Mouse (Mus musculus) gonadal fat pad, adult 2 months (tissue): ENCODE data around the gene Hist1h2bm. TPM values are rescaled to one million over a fixed set of nuclear protein-coding genes. Genes with fewer than 3 reads are reported as not detected.
"Not testable (repeated sequence)": the region's sequence is repeated elsewhere in the genome, so short reads cannot be mapped to it uniquely, and the experiment has no call there.

Experiments used
- DNase-seq: peaks from one replicate; pipeline ENCODE4 v3.0.0-alpha.2; 2012; ENCODE audit warnings: low read depth
- polyA plus RNA-seq: library from polyadenylated mRNA; depleted of rRNA; stranded (reverse); fragments of >200 nt; gene quantifications from 2 replicates; pipeline ENCODE4 v1.2.3, GENCODE M21; 2012

Hist1h2bm gene
- polyA plus RNA-seq, 1 experiment: 0.65 TPM

DNA sequence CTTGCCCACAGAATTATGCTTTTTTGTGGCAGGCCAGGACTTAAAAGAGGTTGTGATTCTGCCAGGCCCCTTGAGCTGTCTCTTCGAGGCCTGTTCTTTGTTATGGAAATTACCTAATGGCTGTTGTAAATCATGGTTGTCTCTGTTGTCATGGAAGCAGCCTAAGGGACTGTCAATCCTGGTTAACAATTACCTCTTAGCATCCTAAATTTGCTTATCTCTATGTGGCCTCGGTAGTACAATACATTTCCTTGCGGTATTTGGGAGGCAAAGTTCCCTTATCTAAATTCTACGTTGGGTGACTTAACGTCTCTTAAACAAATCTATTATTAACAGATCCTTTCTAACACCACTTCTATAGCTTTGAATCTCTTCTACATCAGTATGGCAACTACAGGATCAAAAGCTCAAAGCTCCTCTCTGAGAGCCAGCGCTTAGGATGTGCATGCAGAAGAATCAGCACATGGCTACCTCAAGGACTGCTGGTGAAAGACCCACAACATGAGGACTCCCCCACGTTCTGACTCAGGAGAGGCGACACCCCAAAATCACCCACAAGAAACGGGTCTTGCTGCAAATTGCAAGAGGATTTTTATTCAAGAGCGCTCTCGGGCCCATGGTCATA, 6.2 kb downstream of the Hist1h2bm start:
- no peak for DNase-seq

DNA sequence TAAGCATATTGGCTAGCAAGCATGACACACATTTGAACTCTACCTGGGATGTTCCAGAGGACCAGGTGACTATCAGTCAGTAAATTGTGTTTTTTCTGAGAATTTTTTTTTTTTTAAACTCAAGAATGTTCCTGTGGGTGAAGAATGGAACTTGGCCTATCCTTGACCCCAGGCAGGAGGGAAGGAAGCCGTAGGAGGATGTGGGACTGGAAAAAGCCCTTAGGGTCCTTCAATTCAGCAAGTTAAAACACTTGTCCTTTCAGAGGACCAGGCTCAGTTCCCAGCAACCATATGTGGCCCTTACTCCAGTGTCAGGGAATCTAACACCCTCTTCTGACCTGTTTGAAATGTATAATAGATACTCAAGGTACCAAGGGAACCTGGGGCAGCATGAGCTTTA, 7.7 kb downstream of the Hist1h2bm start:
- no peak for DNase-seq

DNA sequence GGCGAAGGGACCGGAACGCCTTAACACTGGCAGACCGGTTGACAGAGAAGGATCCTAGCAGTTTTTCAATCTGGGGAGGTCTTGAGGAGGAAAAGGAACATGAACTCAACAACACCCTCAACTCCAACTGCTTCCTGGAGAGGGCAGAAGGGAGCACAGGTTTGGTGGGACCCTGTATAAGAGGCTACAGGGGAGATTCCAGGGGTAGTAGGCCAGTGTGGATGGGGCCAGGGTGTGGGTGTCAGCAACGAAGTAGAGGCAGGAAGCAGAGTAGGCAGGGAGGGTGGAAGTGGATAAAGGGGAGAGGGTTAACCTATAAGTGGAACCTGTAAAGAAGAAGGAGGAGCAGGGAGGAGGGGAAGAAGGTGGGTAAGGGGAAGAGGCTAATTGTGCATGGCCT, 11.6 kb downstream of the Hist1h2bm start:
- DNase-seq: no peak

DNA sequence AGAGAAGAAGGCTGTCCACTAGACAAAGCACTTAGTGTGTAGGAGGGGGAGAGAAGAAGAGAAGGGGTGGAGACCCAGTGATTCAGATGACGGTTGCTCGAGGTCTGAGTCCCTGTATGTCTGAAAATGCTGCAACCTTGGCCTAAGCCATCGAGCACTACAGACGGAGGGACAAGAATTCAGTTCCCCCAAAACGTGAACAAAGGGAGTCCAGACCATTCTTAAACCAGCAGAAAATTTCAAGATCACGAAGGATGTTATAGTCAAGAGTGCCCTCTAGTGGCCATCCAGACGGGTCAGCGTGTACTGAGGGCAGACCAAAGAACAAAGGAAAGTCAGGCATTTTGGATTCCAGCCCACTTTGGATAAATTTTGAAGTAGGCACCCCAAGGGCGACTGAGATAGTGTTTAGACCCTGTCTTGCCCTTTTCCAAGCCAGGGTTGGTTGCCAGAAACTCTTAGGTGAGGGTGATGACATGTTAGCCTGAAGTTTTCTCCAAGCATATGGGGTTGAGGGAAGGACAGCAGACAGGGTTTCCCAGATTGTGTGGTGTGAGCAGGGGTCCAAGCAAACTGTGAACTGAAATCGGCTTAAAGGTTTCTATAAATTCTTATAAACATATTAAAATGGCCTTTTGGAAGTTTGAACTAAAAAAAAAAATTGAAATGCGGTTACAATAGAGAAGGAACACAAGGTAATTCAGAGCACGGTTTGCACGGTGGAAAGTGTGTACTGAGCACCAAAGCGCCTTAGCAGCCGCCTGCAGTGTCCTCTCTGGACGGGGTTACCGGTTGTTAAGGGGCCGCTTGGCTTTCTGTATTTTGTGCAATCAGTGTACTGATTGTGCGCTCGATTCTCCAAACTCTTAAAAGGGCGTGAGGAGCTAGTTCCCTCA, 12.4 kb downstream of the Hist1h2bm start:
- DNase-seq: no peak

DNA sequence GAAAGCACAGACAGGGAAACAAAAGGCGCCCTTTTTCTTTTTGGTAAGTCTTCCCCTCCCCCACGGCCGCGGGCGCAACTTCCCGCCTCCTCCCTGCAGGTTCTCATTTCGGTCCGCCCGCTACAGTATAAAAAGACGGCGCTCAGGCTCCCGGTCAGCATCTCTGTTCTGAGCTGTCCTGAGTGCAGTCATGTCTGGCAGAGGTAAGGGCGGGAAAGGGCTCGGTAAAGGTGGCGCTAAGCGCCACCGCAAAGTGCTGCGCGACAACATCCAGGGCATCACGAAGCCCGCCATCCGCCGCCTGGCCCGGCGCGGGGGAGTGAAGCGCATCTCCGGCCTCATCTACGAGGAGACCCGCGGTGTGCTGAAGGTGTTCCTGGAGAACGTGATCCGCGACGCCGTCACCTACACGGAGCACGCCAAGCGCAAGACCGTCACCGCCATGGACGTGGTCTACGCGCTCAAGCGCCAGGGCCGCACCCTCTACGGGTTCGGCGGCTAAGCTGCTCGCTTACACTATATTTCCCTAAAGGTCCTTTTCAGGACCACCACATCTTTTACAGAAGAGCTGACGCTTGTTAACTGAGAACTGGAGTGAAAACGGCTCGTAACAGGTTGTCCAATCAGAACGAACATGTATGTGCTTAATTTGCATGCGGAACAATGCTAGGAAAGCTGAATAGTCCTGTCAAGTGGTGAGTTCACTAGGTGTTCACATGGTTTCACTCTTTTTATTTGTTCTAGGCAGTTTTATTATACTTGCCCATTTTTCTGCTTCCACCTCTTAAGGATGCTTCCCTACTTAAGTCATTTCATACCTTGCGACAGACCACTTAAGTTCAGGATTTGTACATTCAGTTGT, 13.3 kb downstream of the Hist1h2bm start, which contains the start of gene Hist1h4j:
Gene Hist1h4j, plus strand, starts transcription at position 159 of the 862 bp plus-strand sequence.
- DNase-seq: not testable (repeated sequence)

DNA sequence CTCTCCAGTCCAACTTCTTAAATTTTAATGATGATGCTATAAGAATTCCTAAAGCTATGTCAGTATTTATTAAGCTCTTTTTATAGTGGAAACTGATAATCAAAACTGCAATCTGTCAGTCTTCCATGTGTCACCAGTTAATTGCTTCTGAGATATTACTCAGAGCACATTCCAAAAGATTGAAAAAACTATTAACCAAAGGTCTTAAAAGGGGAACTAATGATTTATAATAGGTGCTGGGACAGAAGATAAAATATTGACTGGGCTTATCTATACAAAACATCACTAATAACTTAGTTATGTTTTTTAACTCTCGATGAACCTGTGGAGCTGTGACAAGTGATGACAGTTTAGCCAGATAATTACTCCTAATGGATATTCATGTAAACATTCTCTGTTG, 23.2 kb downstream of the Hist1h2bm start:
- DNase-seq: no peak

DNA sequence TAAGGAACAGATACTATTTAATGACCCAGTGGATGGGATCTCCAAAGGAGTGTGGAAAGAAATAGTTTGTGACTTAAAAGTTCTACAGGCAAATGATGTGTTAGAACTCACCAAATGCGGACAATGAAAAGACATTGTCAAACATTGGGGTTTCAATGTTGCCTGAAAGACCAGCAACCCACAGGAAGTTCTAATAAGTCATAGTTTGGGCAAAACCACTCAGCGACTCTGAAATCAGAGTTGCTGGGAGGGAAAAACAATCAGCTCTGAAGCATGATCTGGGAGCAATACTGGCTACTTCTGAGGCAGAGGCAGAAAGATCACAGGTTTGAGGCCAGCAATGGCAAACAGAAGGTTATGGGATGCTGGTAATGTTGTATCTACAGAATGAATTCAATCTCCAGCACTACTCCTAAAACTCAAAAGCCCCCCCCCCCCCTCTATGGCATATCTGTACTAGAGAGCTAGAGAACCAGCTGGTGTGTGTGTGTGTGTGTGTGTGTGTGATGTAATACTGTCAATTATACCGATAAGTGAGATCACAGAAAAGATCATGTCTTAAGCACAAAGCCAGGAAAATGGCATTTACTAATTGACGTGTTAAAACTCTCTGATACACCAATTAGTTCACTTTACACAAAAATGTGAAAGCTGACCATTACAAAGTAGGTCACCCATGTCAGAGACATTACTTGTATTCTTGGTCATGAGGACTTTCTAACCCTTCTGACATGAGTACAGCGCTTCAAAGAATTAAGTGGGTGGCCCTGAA, 27.7 kb downstream of the Hist1h2bm start:
- DNase-seq: no peak

DNA sequence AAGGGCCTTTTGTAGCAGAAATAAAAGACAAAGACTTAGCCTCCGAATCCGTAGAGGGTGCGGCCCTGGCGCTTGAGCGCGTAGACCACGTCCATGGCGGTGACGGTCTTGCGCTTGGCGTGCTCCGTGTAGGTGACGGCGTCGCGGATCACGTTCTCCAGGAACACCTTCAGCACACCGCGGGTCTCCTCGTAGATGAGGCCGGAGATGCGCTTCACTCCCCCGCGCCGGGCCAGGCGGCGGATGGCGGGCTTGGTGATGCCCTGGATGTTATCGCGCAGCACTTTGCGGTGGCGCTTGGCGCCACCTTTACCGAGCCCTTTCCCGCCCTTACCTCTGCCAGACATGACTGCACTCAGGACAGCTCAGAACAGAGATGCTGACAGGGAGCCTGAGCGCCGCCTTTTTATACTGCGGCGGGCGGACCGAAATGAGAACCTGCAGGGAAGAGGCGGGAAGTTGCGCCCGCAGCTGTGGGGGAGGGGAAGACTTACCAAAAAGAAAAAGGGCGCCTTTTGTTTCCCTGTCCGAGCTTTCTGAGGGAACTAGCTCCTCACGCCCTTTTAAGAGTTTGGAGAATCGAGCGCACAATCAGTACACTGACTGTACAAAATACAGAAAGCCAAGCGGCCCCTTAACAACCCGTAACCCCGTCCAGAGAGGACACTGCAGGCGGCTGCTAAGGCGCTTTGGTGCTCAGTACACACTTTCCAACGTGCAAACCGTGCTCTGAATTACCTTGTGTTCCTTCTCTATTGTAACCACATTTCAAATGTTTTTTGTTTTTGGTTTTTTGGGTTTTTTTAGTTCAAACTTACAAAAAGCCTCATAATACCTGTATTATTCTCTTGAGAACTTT, 28.5 kb downstream of the Hist1h2bm start, which contains the start of gene Hist1h4k:
Gene Hist1h4k, minus strand, starts transcription at position 347 of the 859 bp plus-strand sequence.
- not testable (repeated sequence) for DNase-seq

DNA sequence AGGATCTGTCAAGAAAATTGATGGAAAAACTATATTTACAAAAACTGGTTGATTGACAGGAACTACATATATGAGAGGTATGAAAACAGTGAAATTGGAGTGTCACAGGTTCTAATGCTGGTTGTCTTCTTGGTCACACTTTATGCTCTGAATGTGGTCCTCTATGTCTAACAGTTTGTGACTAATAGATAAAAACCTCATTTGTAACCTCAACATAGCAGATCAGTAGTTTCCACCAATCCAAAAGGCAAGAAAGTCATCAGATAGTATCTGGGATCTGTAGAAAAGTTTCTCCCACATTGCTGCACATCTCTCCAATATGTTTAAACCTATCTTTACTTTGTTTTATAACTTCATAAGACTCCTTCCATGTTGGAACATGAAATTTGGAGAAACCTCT, 29.6 kb downstream of the Hist1h2bm start:
- DNase-seq: no peak

DNA sequence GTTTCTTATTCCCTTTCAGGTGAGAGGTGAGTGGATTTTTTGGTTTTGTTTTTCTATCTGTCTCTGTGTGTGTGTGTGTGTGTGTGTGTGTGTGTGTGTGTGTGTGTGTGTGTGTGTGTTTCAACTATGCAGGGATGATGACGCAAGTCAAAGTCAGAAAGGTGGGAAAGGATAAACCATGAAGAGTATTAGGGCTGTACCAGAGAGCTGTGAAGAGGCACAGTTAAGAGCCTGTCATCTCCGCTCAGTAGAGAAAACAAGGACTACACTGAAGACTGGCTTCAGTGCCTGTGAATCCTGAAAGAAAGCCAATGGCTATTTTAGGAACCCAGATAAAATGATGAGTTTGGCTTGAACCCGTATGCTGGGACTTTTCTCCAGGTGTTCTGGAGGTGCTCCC, 30.0 kb downstream of the Hist1h2bm start:
- no peak for DNase-seq

DNA sequence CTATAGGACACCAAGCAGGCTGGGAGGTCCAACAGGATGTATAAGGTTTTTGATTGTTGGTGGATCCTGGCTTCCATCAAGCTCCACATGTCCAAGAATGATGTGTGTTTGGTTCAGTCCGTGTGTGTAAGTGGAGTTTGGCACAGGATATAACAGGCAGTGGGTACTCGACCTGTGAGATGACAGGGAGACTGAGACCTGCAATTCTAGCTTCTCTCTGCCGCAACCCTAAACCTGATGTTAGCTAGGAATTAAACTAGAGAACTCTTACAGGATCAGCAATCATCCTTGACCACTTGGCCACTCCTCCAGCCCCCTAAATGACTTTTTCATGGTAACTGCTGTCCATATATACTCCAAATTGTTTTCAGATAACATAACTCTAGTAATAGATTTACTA, 30.5 kb downstream of the Hist1h2bm start:
- DNase-seq: no peak

DNA sequence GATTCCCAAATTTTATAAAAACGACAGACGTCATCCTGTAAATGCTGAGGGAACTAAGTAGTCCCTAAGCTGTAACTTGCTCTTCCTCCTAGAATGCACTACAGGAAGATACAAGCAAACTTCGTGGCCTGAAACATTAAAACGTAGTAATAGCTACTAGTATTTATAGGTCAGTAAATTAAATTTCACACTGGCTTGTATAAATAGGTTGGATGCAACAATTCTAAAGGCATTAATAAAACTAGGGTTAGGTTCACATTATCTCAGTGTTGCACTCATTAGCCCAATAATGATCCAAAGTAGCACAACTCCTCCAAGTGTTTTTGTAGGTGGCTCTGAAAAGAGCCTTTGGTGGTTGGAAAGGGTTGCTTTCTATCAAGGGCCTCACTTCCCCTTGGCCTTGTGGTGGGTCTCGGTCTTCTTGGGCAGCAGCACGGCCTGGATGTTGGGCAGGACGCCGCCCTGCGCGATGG, 31.2 kb downstream of the Hist1h2bm start:
- no peak for DNase-seq

DNA sequence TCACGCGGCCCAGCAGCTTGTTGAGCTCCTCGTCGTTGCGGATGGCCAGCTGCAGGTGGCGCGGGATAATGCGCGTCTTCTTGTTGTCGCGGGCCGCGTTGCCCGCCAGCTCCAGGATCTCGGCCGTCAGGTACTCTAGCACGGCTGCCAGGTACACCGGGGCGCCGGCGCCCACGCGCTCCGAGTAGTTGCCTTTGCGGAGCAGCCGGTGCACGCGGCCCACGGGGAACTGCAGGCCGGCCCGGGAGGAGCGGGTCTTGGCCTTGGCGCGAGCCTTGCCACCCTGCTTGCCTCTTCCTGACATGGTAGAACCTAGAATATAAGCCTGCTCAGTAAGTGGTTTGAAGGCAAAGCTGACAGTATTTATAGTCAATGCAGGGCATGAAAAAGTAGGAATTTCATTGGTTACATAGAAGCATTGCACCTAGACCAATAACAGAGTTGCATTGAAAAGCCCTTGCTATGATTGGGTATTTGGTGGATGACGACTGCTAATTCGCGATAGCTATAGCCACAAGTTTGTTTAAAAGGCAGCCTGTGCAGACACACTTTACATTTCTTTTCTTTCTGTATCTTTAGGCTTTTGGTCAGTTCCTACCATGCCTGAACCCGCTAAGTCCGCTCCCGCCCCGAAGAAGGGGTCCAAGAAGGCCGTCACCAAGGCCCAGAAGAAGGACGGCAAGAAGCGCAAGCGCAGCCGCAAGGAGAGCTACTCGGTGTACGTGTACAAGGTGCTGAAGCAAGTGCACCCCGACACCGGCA, 31.9 kb downstream of the Hist1h2bm start, which contains the start of the genes Hist1h2ak and Hist1h2bn:
Gene Hist1h2ak, minus strand, starts transcription at position 304 of the 762 bp plus-strand sequence.
Gene Hist1h2bn, plus strand, starts transcription at position 600 of the 762 bp plus-strand sequence.
- peak; percentile 83 for DNase-seq

DNA sequence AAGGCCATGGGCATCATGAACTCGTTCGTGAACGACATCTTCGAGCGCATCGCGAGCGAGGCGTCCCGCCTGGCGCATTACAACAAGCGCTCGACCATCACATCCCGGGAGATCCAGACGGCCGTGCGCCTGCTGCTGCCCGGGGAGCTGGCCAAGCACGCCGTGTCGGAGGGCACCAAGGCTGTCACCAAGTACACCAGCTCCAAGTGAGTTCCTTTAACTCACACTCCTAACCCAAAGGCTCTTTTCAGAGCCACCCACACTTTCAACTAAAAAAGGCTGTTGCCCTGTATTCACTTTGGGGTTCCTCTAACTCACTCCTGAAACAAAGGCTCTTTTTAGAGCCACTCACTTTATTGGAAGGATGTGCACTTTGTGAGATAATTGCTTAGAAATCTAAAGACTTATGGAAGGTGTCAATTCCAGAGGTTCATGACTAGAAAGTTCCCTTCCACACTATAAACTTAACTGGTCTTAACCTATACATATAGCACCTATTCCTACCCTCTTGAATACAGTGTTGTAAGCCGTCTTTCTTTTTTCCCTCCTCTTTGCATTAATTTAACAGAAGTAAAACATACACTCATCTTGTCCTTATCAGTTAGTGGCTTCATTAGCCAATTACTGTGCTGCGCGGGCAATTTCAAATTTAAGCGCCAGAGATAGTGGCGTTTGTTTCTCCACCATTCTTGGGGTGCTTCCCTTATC, 32.6 kb downstream of the Hist1h2bm start:
- DNase-seq: not testable (repeated sequence)

DNA sequence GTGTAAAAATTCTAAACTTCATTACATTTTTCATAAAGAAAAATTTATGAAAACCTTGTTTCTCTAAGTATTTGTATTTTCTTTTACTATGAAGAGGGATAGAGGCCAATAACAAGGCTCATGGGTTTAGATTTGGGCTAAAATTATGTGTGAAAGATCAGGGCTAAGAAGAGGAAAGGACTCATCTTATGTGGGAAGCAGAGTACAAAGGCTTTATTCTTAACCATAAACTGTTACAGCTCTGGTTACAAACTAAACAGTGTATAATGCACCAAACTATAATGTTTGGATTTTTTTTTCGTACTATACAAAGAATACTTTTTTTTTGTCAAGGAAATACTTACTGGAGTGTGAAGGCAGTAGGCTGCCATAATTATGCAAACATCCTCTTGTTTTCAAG, 33.9 kb downstream of the Hist1h2bm start:
- no peak for DNase-seq
